Mouse (Mus musculus) kidney, postnatal 36 days (tissue): ENCODE data around the gene Reep3.

Experiments
- DNase-seq, 2 experiments: peaks; one replicate each; pipeline ENCODE4 v3.0.0; 2021 to 2022; ENCODE audit warnings: mixed read lengths in 2 of 2

The Reep3 gene

DNA sequence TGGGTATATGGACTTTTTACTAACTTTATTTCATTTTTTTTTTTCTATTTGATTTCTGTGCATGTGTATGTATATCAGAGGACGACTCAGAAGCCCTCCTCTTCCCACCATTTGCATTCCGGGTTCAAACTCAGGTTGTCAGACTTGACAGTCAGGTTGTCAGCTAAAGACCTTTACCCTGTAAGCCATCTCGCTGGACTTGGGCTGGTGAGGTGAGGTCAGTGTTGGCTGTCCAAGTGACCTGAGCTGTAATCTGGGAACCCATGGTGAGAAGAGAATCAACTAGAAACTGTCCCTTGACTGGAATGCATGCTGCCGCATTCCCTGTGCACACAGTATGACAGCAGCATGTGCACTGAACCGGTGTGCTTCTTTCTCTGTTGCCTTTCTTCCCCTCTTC lies 12.9 kb upstream of the Reep3 start:
- no peak for DNase-seq

DNA sequence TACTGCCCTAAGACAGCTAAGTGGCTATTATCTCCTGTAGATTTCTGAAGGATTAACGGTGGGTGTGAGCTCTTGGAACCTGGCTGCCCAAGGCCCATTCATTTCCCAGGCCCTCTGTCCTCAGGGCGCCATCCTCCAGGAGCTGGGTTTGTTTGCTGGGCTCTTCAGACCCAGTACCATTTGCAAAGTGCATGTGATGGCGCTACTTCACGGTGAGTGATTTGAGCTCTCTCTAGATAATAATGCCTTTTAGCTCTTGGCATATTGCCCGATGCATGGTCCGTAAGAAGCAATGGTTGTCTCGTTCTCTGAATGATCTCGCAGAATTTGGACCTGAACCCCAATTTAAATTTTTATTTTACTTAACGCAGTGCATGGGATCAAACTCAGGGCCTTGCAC lies 11.4 kb upstream of the Reep3 start:
- DNase-seq: no peak

DNA sequence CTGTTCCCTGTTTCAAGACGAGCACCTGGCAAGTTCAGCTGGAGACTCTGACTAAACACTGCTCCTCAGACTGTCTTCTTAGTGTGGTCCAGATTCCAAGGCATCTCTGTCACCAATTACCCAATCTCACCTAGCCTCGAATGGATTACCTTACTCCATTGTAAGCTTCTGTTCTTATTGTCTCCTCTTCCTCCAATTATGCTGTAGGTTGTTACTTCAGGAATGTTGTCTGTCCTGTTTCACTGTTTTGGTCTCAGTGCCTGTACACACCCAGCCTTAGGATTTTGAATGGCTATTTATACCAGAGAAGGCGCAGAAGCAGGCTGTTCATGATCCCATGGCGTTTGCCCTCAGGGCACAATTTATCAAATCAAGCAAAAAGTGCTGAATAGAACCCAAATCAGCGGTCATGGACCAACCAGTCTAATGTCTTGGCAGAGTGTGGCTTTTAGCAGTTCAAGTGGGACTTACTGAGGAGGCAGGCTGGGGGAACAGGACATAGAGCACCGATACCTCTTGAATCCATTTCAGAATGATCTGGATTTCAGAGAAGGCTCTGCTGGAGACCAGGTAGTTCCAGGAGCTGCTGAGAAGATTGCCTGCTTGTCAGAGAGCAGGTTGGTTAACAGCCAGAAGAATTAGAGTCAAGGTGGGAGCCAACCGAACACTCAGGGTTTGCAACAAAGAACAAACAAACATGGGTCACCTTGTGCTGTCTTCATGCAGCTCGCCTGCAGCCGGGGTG lies 10.4 kb upstream of the Reep3 start:
- peak; percentile 29 to 37 for DNase-seq

DNA sequence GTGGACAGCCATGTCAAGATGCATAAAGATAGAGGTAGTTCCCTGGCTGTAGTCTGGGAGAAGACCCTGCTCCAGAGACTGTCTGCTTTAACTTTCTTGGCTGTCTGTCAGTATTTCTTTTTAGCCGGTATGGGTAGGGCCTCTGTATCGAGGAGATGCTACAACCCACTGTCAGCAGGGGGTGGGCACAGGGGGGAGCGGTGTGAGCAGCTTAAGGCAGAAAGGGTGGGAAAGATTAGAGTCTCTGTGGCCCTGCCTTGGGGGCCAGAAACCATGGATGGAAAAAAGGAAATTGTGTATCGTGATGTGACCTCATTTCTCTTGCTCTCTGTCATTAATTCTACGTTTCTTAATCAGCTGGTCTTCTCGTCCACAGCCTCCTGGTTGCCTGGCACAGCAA lies 9.7 kb upstream of the Reep3 start:
- DNase-seq: no peak

DNA sequence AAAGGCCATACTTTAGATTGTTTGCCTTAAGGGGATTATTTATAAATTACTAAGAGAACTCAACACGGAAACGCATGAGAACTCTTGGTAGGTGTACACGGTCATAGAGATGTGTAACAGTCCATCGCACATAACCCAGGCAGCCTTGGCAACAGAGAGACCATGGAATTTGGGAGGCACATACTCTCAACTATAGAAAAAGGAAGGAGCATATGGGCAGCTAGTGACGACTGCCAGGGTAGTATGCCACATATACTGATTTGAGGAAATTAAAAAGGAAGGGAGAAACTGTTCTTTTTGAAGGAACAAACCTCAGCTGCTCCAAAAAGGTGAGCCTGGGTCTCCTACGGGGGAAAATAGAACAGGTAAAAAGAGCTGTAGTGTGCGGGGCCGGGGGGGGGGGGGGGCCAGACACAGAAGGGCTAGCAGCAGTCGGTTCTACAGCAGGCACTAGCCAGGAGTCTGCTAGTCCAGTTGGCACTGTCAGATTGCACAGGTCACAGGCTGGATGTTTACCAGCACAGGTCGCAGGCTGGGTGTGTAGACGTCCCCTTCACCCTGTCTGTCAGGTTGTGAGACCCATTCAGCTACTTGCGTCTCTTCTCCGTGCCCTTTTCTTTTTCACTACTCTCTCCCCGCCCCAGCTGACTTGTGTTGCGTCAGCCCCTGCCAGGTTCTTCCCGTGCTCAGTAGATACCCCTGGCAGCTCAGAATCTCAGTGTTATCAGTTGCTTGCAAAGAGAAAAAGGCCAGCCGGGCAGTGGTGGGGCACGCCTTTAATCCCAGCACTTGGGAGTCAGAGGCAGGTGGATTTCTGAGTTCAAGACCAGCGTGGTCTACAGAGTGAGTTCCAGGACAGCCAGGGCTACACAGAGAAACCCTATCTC lies 8.8 kb upstream of the Reep3 start:
- DNase-seq: peak in 1 of 2 experiments; percentile 40

DNA sequence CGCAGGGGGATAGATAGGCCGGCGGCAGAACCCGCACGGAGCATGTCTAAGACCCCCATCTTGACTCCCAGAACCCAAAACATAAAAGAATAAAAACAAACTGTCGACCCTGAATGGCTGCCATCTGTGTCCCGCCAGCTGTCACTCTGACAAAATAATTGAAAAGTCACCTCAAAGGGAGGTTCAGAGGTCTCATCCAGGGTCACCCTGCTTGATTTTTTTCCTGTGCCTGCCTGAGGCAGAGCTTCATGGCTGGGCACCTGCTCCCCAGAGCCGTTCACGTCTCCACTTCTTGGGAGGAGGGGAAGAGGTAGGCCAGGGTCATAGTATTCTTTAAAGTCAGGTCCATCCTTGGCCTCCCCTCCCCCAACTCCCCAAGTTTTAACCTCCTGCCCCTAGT lies 7.8 kb upstream of the Reep3 start:
- DNase-seq: peak in 1 of 2 experiments; percentile 25

DNA sequence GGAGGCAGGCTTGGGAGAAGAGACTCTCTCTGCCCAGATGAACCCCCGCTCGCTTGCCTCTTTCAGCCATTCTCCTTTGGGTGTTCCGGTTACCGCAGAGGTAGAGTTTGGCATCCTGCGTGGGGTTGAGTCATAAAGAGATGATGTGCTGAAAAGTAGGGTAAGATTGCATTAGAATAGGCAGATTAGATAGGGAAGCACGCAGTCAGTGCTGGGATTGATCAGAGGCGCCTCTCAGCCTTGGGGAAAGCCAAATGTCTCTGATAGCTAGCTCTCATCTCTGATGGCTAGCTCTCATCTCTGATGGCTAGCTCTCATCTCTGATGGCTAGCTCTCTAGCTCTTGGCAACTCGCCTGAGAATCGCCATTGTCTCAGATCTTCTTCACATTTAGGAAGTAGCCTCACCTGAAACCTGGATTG lies 4.1 kb upstream of the Reep3 start:
- DNase-seq: peak in 1 of 2 experiments; percentile 42

DNA sequence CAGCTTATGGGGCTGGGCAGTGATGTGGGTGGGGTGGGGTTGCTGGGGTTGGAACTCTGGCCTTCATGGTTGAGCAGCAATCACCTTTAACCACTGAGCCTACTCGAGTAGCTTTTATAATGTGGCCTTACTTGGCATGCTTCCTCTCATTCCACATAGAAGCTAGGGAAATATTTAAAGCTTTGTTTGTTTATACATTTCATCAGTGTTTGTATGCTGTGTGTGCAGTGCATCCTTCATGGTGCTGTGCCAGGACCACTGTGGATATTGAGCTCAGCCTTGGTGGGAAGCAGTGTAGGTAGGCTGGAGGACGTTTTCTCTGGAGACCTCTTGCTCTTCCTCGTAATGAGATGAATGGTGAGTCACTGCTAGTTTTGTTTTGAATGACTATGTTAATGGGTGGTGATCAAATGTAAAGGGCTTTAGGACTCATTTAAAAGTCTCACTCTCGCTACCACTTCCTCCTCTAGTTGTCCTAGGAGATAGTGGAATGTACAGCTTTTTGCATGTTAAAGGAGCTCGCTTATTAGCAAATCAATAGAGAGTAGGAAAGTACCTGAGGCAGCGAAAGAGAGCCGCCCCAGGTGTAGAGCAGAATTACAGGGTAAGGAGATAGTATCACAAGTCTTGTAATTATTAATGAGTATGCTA lies 3.4 kb upstream of the Reep3 start:
- DNase-seq: peak; percentile 56 to 78

DNA sequence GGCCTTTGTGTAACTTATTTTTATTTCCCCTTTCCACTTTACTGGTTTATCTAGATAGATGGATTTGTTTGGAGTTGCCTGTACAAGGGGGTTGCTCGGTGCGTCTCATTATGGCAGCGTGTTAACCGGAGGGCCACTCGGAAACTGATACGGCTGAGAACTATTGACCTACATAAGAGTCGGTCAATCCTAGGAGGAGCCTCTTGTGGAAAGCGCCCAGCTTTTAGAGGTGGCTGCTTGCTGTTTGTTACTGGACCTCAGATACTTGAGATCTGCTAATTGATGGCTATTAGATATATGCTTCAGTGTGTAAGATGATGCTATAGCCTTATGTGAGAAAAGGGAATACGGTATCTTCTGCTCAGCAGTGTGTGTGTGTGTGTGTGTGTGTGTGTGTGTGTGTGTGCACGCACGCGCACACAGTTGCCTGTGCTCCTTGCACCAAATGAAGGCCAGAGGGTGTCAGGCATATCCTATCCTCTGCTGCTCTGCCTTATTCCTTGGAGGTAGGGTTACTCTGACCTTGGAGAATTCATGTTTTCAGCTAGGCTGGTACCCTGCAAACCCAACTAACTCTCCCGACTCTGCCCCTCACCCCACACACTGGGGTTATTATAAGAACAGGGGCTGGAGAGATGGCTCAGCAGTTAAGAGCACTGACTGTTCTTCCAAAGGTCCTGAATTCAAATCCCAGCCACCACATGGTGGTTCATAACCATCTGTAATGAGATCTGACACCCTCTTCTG lies 2.6 kb upstream of the Reep3 start:
- peak in 1 of 2 experiments; percentile 25 for DNase-seq

DNA sequence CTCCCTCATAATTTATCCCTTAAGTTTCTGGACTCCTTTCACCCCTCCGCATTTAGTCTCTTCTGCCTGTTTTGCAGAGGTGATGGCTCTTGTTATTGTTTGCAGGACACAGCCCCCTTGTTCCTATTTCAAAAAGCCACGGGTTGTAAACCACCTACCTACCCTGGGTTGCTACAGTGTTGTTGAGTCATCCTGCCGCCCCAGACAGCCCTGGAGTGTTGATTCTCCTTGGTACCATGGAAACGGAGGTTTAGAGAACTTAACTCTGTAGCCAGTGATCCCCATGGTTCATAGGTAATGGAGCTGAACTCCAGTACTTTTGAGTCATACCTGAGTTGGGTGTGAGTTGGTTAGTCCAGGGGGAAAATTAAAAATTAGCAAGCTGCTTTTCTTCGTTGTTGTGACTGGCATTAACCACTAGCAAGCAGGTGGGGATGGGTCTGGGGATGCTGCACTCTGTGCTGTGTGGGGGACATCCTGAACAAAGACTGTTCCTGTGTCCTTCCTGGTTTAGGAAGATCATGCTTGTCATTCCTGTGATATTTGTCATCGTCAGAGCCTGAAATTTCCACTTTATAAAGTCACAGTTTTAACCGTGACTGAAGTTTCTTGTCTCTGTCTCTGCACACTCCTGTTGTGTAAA lies 1.8 kb upstream of the Reep3 start:
- peak; percentile 41 to 65 for DNase-seq

DNA sequence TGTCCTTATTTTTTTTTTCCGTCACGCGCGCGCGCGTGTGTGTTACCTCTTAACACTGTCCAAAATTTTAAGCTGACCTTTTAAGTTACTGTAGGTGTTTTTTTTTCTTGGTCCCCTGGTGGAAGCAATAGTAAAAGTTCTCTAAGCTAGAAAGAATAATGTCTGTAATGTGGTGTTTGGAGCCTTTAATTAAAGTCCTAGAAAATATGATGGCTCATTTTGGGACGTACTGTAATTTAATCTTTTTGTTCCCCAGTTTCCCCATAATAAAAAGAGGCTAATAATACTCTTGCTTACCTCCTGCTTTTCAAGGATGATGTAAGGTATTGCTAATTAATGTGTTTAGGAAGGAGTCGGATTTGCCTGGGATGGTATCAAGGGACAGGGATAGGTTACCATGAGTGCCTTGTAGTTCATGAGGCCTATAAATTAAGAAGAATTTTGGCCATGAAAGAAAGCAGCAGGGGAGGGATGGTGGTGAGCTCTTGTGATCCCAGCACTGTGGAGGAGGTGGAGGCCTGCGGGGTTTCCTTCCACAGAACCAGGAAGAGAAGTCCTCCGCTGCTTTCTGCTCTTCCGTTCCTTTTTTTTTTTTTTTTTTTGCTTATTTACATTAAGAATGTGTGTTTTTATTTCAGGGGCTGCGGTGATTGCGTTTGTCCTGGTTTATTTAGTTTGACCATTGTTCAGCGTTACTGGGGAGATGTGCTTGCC lies 849 bp upstream of the Reep3 start:
- peak; percentile 75 to 77 for DNase-seq

DNA sequence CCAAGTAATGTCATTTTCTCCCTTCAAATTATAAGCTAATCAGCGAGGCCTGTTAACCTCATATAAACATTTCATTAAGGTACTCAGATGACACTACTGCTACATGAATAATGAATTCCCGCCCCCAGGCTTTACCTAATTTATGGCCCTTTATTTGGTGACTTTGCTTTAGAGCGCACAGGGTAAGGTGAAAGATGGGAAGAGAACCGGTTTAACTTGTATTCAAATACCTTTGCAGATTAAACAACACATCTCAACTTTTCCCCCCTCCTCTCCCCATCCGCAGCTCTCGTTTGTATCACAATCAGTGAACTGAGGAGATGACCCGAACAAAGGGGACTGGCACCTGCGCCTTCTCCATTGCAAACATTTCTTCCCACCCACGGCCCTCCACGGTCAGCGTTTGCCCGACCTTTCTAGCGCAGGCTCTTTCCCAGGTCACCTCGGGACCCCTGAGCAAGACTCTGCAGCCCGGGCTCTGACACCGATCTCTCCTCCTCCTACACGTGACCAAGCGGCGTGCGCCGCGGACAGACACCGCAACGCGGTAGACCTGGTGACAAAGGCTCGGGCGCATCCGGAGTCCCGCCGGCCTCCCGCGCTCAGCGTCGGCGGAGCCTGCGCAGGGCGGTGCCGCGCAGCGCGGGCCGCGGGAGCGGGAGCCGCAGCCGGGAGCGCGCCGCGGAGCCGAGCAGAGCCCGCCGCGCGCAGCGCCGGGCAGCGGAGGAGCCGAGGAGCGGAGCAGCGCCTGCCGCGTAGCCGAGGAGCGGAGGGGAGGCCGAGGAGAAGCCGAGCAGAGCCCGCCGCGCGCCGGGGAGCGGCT lies 736 bp downstream of the Reep3 start, which contains the start of gene Jmjd1c:
Gene Jmjd1c, plus strand, starts transcription at position 328 of the 823 bp plus-strand sequence.
- DNase-seq: peak; percentile 72 to 83

DNA sequence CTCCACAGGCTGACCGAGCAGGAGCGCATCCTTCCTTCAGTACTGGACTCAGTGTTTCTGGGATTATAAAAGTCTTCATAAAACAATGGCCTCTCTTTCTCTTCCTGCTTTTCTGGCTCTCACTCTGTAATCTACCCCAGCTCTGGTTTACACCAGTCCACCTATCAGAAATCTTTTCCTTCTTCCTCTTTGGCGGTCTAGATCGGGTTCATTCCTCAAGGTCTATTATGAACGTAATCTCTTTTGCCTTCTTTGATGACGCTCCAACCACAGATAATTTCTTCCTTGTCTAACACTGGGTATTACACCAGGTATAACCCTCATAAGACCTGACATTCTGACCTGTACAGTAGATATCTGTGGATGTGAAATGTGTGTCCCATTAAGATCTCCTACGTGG lies 1.8 kb downstream of the Reep3 start:
- no peak for DNase-seq

DNA sequence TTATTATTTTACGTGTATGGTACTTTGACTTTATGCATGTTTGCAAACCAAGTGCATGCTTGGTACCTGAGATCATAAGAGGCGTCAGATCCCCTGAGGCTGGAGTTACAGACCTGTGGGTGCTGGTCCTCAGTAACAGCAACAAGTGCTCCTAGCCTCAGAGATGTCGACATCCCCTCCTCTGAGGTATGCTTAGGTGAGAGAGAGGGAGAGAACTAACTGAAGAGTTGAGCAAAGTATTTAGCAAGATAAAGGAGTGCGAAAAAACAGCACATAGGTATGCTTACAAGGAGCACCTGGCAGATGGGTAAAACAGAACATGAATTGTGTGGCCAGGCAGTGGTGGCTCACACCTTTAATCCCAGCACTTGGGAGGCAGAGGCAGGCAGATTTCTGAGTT lies 6.1 kb downstream of the Reep3 start:
- no peak for DNase-seq

DNA sequence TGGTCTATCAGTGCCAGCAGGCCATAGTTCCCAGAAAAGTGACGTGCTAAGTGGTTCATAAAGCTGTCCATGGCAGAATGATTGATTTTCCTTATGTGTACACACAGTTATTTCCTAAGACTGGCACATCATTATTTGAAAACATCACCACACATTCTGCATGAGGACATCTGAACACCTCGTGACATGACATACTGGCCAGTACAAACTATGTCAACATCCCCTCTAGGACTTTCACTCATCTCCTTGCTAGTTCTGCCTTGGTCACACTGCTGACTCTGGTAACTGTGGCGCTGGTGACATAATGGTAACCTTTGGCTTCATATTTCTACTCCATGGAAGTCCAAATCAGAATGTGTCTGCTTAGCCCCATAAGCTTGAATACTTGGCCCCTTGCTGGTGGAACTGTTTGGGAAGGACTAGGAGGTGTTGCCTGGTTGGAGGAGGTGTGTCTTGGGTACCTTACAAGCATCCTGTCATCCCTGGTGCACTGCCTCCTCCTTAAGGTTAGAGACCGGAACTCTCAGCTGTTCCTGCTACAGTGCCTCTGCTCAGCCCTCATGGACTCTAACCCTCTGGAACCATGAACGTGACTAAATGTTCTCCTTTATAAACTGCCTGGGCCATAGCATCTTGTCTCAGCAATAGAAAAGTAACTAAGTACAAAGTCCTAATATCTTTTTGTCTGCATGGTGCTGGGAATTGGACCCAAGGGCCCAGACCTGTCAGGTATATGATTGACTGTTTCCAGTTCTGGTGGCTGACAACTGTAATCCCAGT lies 9.1 kb downstream of the Reep3 start:
- peak in 1 of 2 experiments; percentile 26 for DNase-seq

DNA sequence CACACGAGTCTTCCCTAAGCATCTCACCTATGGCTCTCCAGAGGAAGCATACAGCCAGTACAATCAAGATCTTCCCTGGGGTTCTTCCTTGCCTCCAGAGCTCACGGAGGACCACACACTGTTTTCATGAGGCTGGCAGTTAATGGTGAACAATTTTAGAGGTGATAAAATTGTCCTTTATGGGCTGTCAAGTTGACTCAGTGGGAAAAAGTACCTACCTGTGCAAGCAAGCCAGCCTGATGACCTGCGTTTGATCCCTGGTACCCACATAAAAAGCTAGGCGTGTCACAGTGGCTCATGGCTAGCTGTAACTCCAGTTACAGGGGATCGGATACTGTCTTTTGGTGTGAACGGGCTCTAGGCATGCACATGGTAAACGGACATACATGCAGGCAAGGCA lies 10.8 kb downstream of the Reep3 start:
- no peak for DNase-seq

DNA sequence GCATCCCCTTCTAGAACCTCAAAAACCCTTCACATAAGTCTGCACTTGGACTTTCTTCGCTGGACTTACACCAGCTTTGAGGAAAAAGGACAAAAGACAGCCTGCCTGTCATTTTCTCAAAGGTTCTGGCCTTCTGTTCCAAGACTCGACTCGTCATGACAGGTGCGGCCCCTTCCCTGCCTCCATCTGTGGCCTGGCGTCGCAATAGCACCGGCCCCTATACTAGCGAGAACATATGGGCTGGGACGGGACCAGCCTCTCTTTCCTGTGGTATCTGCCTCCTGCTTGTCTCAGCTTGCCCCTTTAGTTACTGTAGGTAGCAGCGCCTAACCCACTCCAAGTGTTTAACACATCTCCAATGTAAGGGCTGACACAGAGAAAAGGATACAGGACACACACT lies 11.6 kb downstream of the Reep3 start:
- DNase-seq: no peak

DNA sequence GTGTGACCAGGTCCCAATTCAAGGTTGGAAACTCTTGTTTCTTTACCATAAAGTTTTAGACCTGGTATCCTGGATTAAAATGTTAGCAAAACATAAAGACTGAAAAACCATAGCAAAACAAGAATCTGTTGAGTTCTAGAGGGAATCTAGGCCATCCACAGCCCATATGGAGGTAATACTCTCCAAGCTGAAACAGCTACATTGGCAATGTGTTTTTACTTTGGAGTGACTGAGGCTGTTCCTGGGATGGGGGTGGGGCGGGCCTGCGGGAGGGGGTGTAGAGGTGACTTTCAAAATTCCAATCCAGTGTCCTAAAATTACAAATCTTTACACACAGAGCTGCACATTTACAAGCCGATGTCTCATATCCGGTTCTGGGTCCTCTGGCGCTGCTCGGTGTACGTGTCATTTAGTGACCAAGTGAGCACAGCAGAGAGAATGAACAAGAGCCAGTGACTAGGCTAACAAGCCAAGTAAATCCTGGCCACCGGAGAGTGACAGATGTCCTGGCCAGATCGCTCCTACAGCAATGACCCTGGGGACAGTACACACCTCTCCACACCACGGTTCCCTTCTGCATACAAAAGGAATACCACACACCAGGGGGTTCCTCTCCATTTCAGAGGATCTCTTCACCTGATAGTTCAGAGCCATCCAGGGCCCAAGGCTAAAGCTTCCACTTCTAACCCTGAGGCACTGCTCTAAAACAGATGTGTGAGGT lies 13.1 kb downstream of the Reep3 start:
- DNase-seq: no peak

DNA sequence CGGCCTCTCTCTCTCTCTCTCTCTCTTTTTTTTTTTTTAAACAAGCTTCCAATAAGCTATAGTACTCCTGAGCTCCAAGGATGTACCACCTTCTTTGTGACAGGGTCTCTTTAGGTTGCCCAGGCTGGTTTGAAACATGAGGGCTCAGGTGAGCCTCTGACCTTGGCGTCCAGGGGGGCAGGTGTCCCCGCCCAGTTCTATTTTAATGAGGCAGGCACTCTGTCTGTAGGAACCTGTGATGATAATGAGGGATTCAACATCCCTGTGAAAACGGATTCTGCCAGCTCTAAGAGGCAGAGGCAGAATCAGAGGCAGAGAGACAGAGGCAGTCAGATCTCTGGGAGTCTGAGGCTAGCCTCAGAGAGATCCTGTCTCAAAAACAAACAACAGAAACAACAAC lies 14.2 kb downstream of the Reep3 start:
- no peak for DNase-seq
